Mouse (Mus musculus): ENCODE data around the gene Rsrp1. TPM values are rescaled to one million over a fixed set of nuclear protein-coding genes. Genes with fewer than 3 reads are reported as not detected.
A peak's percentile ranks its signal among the peaks of the same experiment; 100 is the strongest.

Gene Rsrp1
- polyA plus RNA-seq, 1 experiment from 2014 or later: 490 TPM

GRCm38 (mm10) chr4:134946024-134946744 lies 22.8 kb downstream of the Rsrp1 start:
- no peak; the same call in 1 of the 2 replicates for ATAC-seq (ENCODE audit: low FRiP score)
- Histone ChIP-seq H3K9me3 (no peaks in the 10 kb centered on the region), H3K36me3 (replicated peaks) (no peaks in the 10 kb centered on the region), H3K4me1 (peaks cover 11% of the 10 kb centered on the region), H3K4me2 (peak overlapping the region; percentile 48), H3K4me3 (replicated peaks) (peak overlapping the region; percentile 19), H3K9ac (no peak overlapping the region), H3K27ac (no peak overlapping the region), H3K27me3 (peaks cover 33% of the 10 kb centered on the region)
- 18% methylated on average over 17 of the region's 17 CpGs for WGBS

- Histone ChIP-seq H3K27ac (peak overlapping the region; percentile 62), H3K9ac (no peak overlapping the region), H3K4me2 (no peak overlapping the region), H3K9me3 (no peaks in the 10 kb centered on the region), H3K27me3 (peaks cover 10% of the 10 kb centered on the region; the same call in 1 of the 2 replicates), H3K4me3 (replicated peaks) (no peak overlapping the region), H3K4me1 (peaks cover 21% of the 10 kb centered on the region), H3K36me3 (replicated peaks) (no peaks in the 10 kb centered on the region)
- WGBS: 27% methylated on average over 11 of the region's 11 CpGs
- peak; percentile 78 for ATAC-seq (ENCODE audit: low FRiP score)
Observed at GRCm38 (mm10) chr4:134950518-134951091, 27.2 kb downstream of the Rsrp1 start.

DNA sequence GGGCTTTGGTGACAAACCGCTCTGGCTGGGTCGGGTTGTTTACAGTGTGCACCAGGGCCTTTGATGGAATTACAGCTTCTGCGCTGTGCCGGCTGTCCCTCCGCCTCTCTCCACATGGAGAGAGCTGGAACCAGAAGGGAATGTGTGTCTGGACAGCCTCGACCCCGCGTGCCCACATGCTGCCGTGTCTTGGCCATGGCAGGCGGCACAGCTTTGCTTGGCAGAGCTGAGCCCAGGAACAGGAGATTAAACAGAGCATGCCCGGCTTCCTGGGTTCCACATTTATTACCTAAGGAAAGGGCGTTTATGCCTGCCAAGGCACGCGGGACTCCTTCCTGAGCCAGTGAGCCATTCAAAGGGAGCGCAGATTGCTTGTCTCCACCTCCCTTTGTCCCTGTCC lies 31.1 kb downstream of the Rsrp1 start:
- Histone ChIP-seq H3K9ac (no peak overlapping the region), H3K4me3 (replicated peaks) (no peak overlapping the region), H3K36me3 (replicated peaks) (no peaks in the 10 kb centered on the region), H3K4me2 (no peak overlapping the region), H3K27ac (no peak overlapping the region), H3K27me3 (peaks cover 17% of the 10 kb centered on the region; the same call in 1 of the 2 replicates), H3K9me3 (no peaks in the 10 kb centered on the region), H3K4me1 (peaks cover 16% of the 10 kb centered on the region)
- WGBS: 29% methylated on average over 15 of the region's 15 CpGs
- no peak for ATAC-seq (ENCODE audit: low FRiP score)

- Histone ChIP-seq H3K9ac (no peak overlapping the region), H3K4me1 (peaks cover 16% of the 10 kb centered on the region), H3K36me3 (replicated peaks) (no peaks in the 10 kb centered on the region), H3K27ac (no peak overlapping the region), H3K27me3 (peaks cover 17% of the 10 kb centered on the region; the same call in 1 of the 2 replicates), H3K9me3 (no peaks in the 10 kb centered on the region), H3K4me3 (replicated peaks) (no peak overlapping the region), H3K4me2 (no peak overlapping the region)
- WGBS: 84% methylated on average over 2 of the region's 2 CpGs
- no peak for ATAC-seq (ENCODE audit: low FRiP score)
Observed at GRCm38 (mm10) chr4:134955196-134955595, 31.8 kb downstream of the Rsrp1 start.

- WGBS: 87% methylated on average over 3 of the region's 3 CpGs
- H3K27me3 ChIP-seq: peaks cover 17% of the 10 kb centered on the region; the same call in 1 of the 2 replicates
- H3K4me2 ChIP-seq: no peak overlapping the region
- H3K4me1 ChIP-seq: peaks cover 10% of the 10 kb centered on the region; the same call in 1 of the 2 replicates
- H3K9me3 ChIP-seq: no peaks in the 10 kb centered on the region
- no peak overlapping the region for H3K27ac ChIP-seq
- H3K36me3 ChIP-seq (replicated peaks): no peaks in the 10 kb centered on the region
- H3K9ac ChIP-seq: no peak overlapping the region
- no peak for ATAC-seq (ENCODE audit: low FRiP score)
- no peak overlapping the region for H3K4me3 ChIP-seq (replicated peaks)
Observed at GRCm38 (mm10) chr4:134955845-134956244, 32.5 kb downstream of the Rsrp1 start.

DNA sequence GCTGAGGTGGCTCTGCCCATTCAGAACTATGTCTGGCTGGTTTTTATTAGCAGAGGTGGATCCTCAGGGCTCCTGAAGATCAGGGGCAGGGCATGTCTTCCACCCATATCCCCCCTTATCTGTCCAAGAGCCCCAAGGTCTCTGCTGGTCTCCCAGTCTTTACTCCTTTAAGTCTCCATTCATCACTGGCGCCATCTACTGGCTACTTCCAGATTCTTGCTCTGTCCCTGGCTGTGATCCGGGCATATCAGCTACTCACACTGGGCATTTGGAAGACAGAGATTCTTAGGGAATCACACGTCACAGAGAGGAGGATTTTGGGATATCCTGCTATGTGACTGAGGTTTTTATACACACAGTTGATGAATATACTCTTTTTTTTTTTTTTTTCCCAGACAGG lies 32.9 kb downstream of the Rsrp1 start:
- no peak for ATAC-seq (ENCODE audit: low FRiP score)
- Histone ChIP-seq H3K9me3 (no peaks in the 10 kb centered on the region), H3K9ac (no peak overlapping the region)

DNA sequence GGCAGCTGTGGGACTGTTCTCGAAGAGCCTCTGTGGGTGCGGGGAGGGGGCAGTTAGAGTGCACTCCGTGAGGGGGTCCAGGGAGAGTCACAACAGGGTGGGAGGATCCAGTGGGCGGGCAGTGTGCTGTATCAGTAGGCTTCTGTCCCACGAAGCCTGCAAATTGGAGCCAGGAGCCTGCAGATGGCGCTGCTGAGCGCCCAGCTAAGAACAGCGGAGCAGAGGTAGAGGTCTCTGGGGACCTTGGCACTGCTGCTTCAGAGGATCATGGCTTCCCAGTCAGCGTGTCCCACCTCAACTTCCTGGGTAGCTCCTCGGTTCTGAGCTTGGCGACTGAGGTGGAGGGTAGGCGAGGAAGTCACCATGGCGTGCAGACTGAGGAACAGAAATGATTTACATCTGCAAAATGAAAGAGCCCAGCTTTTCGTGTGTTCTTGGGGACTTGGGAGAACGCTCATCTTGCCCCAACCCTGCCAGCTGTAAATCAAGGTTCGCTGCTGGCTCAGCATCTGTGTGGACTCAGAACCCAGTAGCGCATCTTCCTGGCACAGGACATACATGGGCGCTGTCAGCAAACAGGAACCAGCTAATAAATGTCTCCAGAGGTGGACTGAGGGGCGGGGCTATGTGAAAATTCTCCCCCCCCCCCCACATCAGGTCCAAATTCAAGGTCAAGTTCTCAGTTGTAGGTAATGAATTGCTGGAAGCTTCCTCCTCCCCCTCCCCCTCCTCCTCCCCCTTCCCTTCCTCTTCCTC lies 39.8 kb downstream of the Rsrp1 start:
- ATAC-seq (ENCODE audit: low FRiP score): no peak
- Histone ChIP-seq H3K36me3 (replicated peaks) (no peaks in the 10 kb centered on the region), H3K4me3 (replicated peaks) (no peak overlapping the region), H3K27me3 (peaks cover 11% of the 10 kb centered on the region), H3K4me1 (0 out of 2 replicates have a peak, but pooled peaks cover 4% of the 10 kb centered on the region), H3K27ac (no peak overlapping the region), H3K4me2 (peak overlapping the region; percentile 3; the same call in 1 of the 2 replicates), H3K9ac (0 out of 2 replicates have a peak overlapping the region, but pooled peaks have one; percentile 4), H3K9me3 (0 out of 2 replicates have a peak, but pooled peaks cover 3% of the 10 kb centered on the region)
- 26% methylated on average over 19 of the region's 19 CpGs for WGBS

More for the DNA sequence above, 32.9 kb downstream of the Rsrp1 start:
- WGBS: 25% methylated on average over 3 of the region's 3 CpGs
- no peak overlapping the region for H3K4me3 ChIP-seq (replicated peaks)
- peaks cover 10% of the 10 kb centered on the region; the same call in 1 of the 2 replicates for H3K4me1 ChIP-seq
- H3K4me2 ChIP-seq: no peak overlapping the region
- H3K27ac ChIP-seq: no peak overlapping the region
- peaks cover 17% of the 10 kb centered on the region; the same call in 1 of the 2 replicates for H3K27me3 ChIP-seq
- no peaks in the 10 kb centered on the region for H3K36me3 ChIP-seq (replicated peaks)

- Histone ChIP-seq H3K4me2 (no peak overlapping the region), H3K9me3 (0 out of 2 replicates have a peak, but pooled peaks cover 3% of the 10 kb centered on the region), H3K27ac (no peak overlapping the region), H3K36me3 (replicated peaks) (no peaks in the 10 kb centered on the region), H3K4me3 (replicated peaks) (no peak overlapping the region), H3K4me1 (0 out of 2 replicates have a peak, but pooled peaks cover under 1% of the 10 kb centered on the region), H3K9ac (no peak overlapping the region), H3K27me3 (peaks cover under 1% of the 10 kb centered on the region)
- ATAC-seq (ENCODE audit: low FRiP score): no peak
- WGBS: 85% methylated on average over 20 of the region's 20 CpGs
Observed at GRCm38 (mm10) chr4:134967887-134968604, 44.7 kb downstream of the Rsrp1 start.

- ATAC-seq (ENCODE audit: low FRiP score): no peak
- Histone ChIP-seq H3K27ac (no peak overlapping the region), H3K4me2 (no peak overlapping the region), H3K27me3 (no peaks in the 10 kb centered on the region), H3K9me3 (0 out of 2 replicates have a peak, but pooled peaks cover 3% of the 10 kb centered on the region), H3K36me3 (replicated peaks) (no peaks in the 10 kb centered on the region), H3K4me1 (no peaks in the 10 kb centered on the region), H3K4me3 (replicated peaks) (no peak overlapping the region), H3K9ac (no peak overlapping the region)
- 83% methylated on average over 18 of the region's 18 CpGs for WGBS
Observed at GRCm38 (mm10) chr4:134968605-134968976, 45.2 kb downstream of the Rsrp1 start.

DNA sequence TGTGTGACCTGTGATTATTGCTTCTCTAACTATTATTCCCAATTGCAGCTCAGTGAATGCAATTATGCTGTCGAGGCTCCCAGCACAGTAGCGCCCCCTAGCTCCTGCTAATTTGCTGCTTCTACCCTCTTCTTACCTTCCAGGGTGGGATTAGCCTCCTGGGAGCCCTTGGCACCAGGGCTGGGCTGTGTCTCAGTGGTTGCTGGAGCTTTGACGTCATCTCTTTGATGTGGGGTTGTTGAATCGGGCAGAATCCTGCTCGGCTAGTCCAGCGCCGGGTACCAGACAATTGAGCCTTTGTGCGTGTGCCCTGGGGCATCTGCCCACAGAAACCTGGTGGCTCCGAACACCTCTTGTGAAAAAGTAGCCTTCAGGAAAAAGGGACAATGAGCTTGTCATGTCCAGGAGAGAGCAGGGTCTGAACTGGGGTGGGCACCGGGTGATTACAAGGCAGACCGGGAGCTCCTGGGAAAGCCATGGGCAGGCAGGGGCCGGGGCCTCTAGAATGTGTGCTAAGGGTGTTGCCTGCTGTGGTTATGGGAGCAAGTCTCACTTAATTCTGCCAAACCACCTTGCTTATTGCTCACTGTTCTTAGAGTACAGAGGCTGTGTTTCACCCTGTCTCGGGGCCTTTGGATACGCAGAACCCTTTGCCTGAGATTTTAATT lies 52.0 kb downstream of the Rsrp1 start:
- peak overlapping the region; percentile 59; the same call in 1 of the 2 replicates for H3K27ac ChIP-seq
- 20% methylated on average over 14 of the region's 14 CpGs for WGBS
- ATAC-seq (ENCODE audit: low FRiP score): peak; percentile 74; the same call in 1 of the 2 replicates

DNA sequence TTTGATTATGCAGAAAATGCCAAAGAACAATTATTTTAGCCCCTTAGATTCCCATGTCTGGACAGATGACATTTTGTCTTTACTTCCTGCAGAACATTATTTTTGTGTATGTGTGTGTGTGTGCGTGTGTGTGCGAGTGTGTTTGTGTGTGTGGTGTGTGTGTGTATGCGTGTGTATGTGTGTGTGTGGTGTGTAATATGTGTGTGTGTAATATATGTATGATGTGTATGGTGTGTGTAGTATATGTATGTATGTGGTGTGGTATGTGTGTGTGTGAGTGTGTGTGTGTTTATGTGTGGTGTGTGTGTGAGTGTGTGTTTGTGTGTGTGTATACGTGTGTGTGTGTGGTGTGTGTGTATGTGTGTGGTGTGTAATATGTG lies 52.5 kb downstream of the Rsrp1 start:
- WGBS: 91% methylated on average over 4 of the region's 4 CpGs
- H3K36me3 ChIP-seq (replicated peaks): no peaks in the 10 kb centered on the region
- H3K27ac ChIP-seq: peak overlapping the region; percentile 59; the same call in 1 of the 2 replicates
- peaks cover 10% of the 10 kb centered on the region for H3K4me1 ChIP-seq
- ATAC-seq (ENCODE audit: low FRiP score): no peak
- H3K9ac ChIP-seq: peak overlapping the region; percentile 8; the same call in 1 of the 2 replicates
- no peaks in the 10 kb centered on the region for H3K27me3 ChIP-seq
- H3K4me2 ChIP-seq: no peak overlapping the region
- no peaks in the 10 kb centered on the region for H3K9me3 ChIP-seq
- H3K4me3 ChIP-seq (replicated peaks): no peak overlapping the region

More for the DNA sequence above, 52.0 kb downstream of the Rsrp1 start:
- no peak overlapping the region for H3K4me3 ChIP-seq (replicated peaks)
- H3K4me1 ChIP-seq: peaks cover 10% of the 10 kb centered on the region
- peak overlapping the region; percentile 29 for H3K4me2 ChIP-seq
- no peaks in the 10 kb centered on the region for H3K27me3 ChIP-seq
- no peaks in the 10 kb centered on the region for H3K9me3 ChIP-seq
- no peaks in the 10 kb centered on the region for H3K36me3 ChIP-seq (replicated peaks)
- H3K9ac ChIP-seq: no peak overlapping the region; the same call in 1 of the 2 replicates

Data from forebrain, embryonic 12.5 days (tissue).